Mouse (Mus musculus): ENCODE results near the gene Entpd2. TPM values are rescaled to one million over a fixed set of nuclear protein-coding genes. Genes with fewer than 3 reads are reported as not detected.
A peak's percentile ranks its signal among the peaks of the same experiment; 100 is the strongest.
"Not testable (repeated sequence)": the region's sequence is repeated elsewhere in the genome, so short reads cannot be mapped to it uniquely, and the experiment has no call there.

Entpd2 gene
- polyA plus RNA-seq, 2 experiments, result 2.6 to 3.3 TPM

GRCm38 (mm10) chr2:25402377-25402971, 6.8 kb downstream of the Entpd2 start:
- H3K4me3 ChIP-seq (replicated peaks; ENCODE audit: low read length), result peak overlapping the region; percentile 52
- peaks cover 61% of the 10 kb centered on the region for H3K27me3 ChIP-seq (ENCODE audit: control insufficient read depth, insufficient read depth, low read length)
- H3K9me3 ChIP-seq (ENCODE audit: control insufficient read depth, low read length), result no peaks in the 10 kb centered on the region
- H3K27ac ChIP-seq (replicated peaks; ENCODE audit: low read depth, low read length), result no peak overlapping the region
- H3K4me2 ChIP-seq (replicated peaks; ENCODE audit: low read depth, low read length, severe bottlenecking), result peak overlapping the region; percentile 60
- no peaks in the 10 kb centered on the region for H3K4me1 ChIP-seq (ENCODE audit: control insufficient read depth, insufficient read depth, low read length)
- no peak for TF ChIP-seq POLR2A (IDR thresholded peaks at IDR 0.05; ENCODE audit: borderline replicate concordance, extremely low read depth, insufficient read depth, insufficient read length)
- no peak for ATAC-seq (ENCODE audit: low FRiP score, low read depth)
- 2% methylated on average over 13 of the region's 13 CpGs for WGBS
- DNase-seq (ENCODE audit: low spot score), result peak; percentile 89
- H3K9ac ChIP-seq (ENCODE audit: low read depth, low read length, severe bottlenecking), result peak overlapping the region; percentile 54; the same call in 1 of the 2 replicates
- H3K36me3 ChIP-seq (ENCODE audit: control insufficient read depth, insufficient read depth, low read length), result no peaks in the 10 kb centered on the region

GRCm38 (mm10) chr2:25402972-25403601, 7.4 kb downstream of the Entpd2 start:
- Histone ChIP-seq H3K27ac (replicated peaks; ENCODE audit: low read depth, low read length) (no peak overlapping the region), H3K36me3 (ENCODE audit: control insufficient read depth, insufficient read depth, low read length) (no peaks in the 10 kb centered on the region), H3K27me3 (ENCODE audit: control insufficient read depth, insufficient read depth, low read length) (peaks cover 59% of the 10 kb centered on the region), H3K9me3 (ENCODE audit: control insufficient read depth, low read length) (no peaks in the 10 kb centered on the region), H3K9ac (ENCODE audit: low read depth, low read length, severe bottlenecking) (peak overlapping the region; percentile 54), H3K4me2 (replicated peaks; ENCODE audit: low read depth, low read length, severe bottlenecking) (peak overlapping the region; percentile 60), H3K4me3 (replicated peaks; ENCODE audit: low read length) (peak overlapping the region; percentile 52), H3K4me1 (ENCODE audit: control insufficient read depth, insufficient read depth, low read length) (no peaks in the 10 kb centered on the region)
- ATAC-seq (ENCODE audit: low FRiP score, low read depth) (peak; percentile 39), DNase-seq (ENCODE audit: low spot score) (peak; percentile 63)
- no peak for TF ChIP-seq POLR2A (IDR thresholded peaks at IDR 0.05; ENCODE audit: borderline replicate concordance, extremely low read depth, insufficient read depth, insufficient read length)
- WGBS, result 2% methylated on average over 44 of the region's 54 CpGs

GRCm38 (mm10) chr2:25403994-25404393, 8.3 kb downstream of the Entpd2 start:
- no peak for DNase-seq (ENCODE audit: low spot score)
- Histone ChIP-seq H3K27ac (replicated peaks; ENCODE audit: low read depth, low read length) (no peak overlapping the region), H3K27me3 (ENCODE audit: control insufficient read depth, insufficient read depth, low read length) (peaks cover 55% of the 10 kb centered on the region), H3K9me3 (ENCODE audit: control insufficient read depth, low read length) (no peaks in the 10 kb centered on the region), H3K9ac (ENCODE audit: low read depth, low read length, severe bottlenecking) (no peak overlapping the region), H3K4me2 (replicated peaks; ENCODE audit: low read depth, low read length, severe bottlenecking) (0 out of 2 replicates have a peak overlapping the region, but pooled peaks have one; percentile 60), H3K4me3 (replicated peaks; ENCODE audit: low read length) (peak overlapping the region; percentile 52; the same call in 1 of the 2 replicates), H3K36me3 (ENCODE audit: control insufficient read depth, insufficient read depth, low read length) (no peaks in the 10 kb centered on the region), H3K4me1 (ENCODE audit: control insufficient read depth, insufficient read depth, low read length) (no peaks in the 10 kb centered on the region)
- no peak for ATAC-seq (ENCODE audit: low FRiP score, low read depth)
- WGBS, result 82% methylated on average over 4 of the region's 4 CpGs
- no peak for TF ChIP-seq POLR2A (IDR thresholded peaks at IDR 0.05; ENCODE audit: borderline replicate concordance, extremely low read depth, insufficient read depth, insufficient read length)

GRCm38 (mm10) chr2:25408908-25409307, 13.2 kb downstream of the Entpd2 start:
- Histone ChIP-seq H3K4me1 (ENCODE audit: control insufficient read depth, insufficient read depth, low read length) (no peaks in the 10 kb centered on the region), H3K27me3 (ENCODE audit: control insufficient read depth, insufficient read depth, low read length) (peaks cover 9% of the 10 kb centered on the region; the same call in 1 of the 2 replicates), H3K9me3 (ENCODE audit: control insufficient read depth, low read length) (no peaks in the 10 kb centered on the region), H3K9ac (ENCODE audit: low read depth, low read length, severe bottlenecking) (no peak overlapping the region), H3K4me2 (replicated peaks; ENCODE audit: low read depth, low read length, severe bottlenecking) (no peak overlapping the region), H3K36me3 (ENCODE audit: control insufficient read depth, insufficient read depth, low read length) (no peaks in the 10 kb centered on the region), H3K27ac (replicated peaks; ENCODE audit: low read depth, low read length) (no peak overlapping the region), H3K4me3 (replicated peaks; ENCODE audit: low read length) (no peak overlapping the region)
- DNase-seq (ENCODE audit: low spot score), result no peak
- 81% methylated on average over 10 of the region's 10 CpGs for WGBS
- no peak for ATAC-seq (ENCODE audit: low FRiP score, low read depth)
- no peak for TF ChIP-seq POLR2A (IDR thresholded peaks at IDR 0.05; ENCODE audit: borderline replicate concordance, extremely low read depth, insufficient read depth, insufficient read length)

GRCm38 (mm10) chr2:25413436-25413835, 17.8 kb downstream of the Entpd2 start:
- H3K9ac ChIP-seq (ENCODE audit: low read depth, low read length, severe bottlenecking); H3K4me2 ChIP-seq (replicated peaks; ENCODE audit: low read depth, low read length, severe bottlenecking); H3K27ac ChIP-seq (replicated peaks; ENCODE audit: low read depth, low read length); ATAC-seq (ENCODE audit: low FRiP score, low read depth); H3K36me3 ChIP-seq (ENCODE audit: control insufficient read depth, insufficient read depth, low read length); H3K9me3 ChIP-seq (ENCODE audit: control insufficient read depth, low read length); H3K4me1 ChIP-seq (ENCODE audit: control insufficient read depth, insufficient read depth, low read length); H3K27me3 ChIP-seq (ENCODE audit: control insufficient read depth, insufficient read depth, low read length); DNase-seq (ENCODE audit: low spot score); H3K4me3 ChIP-seq (replicated peaks; ENCODE audit: low read length): not testable (repeated sequence)

Data from limb, embryonic 14.5 days (tissue).